Mouse (Mus musculus): Measurements from ENCODE around the gene Arhgap44. TPM values are rescaled to one million over a fixed set of nuclear protein-coding genes. Genes with fewer than 3 reads are reported as not detected.

Gene Arhgap44
- polyA plus RNA-seq, 1 experiment from 2014 or later, result 7.9 TPM

- H3K27ac ChIP-seq, result no peak overlapping the region
- WGBS, result 83% methylated on average over 5 of the region's 5 CpGs
- no peaks in the 10 kb centered on the region for H3K36me3 ChIP-seq
- H3K4me2 ChIP-seq (replicated peaks), result no peak overlapping the region
- no peak overlapping the region for H3K9ac ChIP-seq
- no peak overlapping the region for H3K4me3 ChIP-seq
- no peaks in the 10 kb centered on the region for H3K4me1 ChIP-seq
- no peaks in the 10 kb centered on the region for H3K9me3 ChIP-seq
- ATAC-seq (ENCODE audit: low FRiP score, low read depth), result no peak
- no peaks in the 10 kb centered on the region for H3K27me3 ChIP-seq (replicated peaks)
These were observed 134.7 kb downstream of the Arhgap44 start for GRCm38 (mm10) chr11:65028049-65028448.

GRCm38 (mm10) chr11:65022771-65023170, 140.0 kb downstream of the Arhgap44 start:
- Histone ChIP-seq H3K9me3 (no peaks in the 10 kb centered on the region), H3K4me1 (no peaks in the 10 kb centered on the region), H3K36me3 (no peaks in the 10 kb centered on the region), H3K4me2 (replicated peaks) (no peak overlapping the region), H3K9ac (no peak overlapping the region), H3K27me3 (replicated peaks) (no peaks in the 10 kb centered on the region), H3K4me3 (no peak overlapping the region), H3K27ac (no peak overlapping the region)
- ATAC-seq (ENCODE audit: low FRiP score, low read depth), result no peak
- WGBS, result 92% methylated on average over 11 of the region's 11 CpGs

GRCm38 (mm10) chr11:65020744-65021143, 142.0 kb downstream of the Arhgap44 start:
- Histone ChIP-seq H3K4me2 (replicated peaks) (no peak overlapping the region), H3K36me3 (no peaks in the 10 kb centered on the region), H3K27ac (no peak overlapping the region), H3K4me1 (no peaks in the 10 kb centered on the region), H3K4me3 (no peak overlapping the region), H3K27me3 (replicated peaks) (no peaks in the 10 kb centered on the region), H3K9ac (no peak overlapping the region), H3K9me3 (no peaks in the 10 kb centered on the region)
- WGBS, result 93% methylated on average over 4 of the region's 4 CpGs
- ATAC-seq (ENCODE audit: low FRiP score, low read depth), result no peak

GRCm38 (mm10) chr11:65016754-65017153, 146.0 kb downstream of the Arhgap44 start:
- no peaks in the 10 kb centered on the region for H3K9me3 ChIP-seq
- no peak overlapping the region for H3K4me3 ChIP-seq
- ATAC-seq (ENCODE audit: low FRiP score, low read depth), result no peak
- no peak overlapping the region for H3K4me2 ChIP-seq (replicated peaks)
- no peak overlapping the region for H3K27ac ChIP-seq
- no peaks in the 10 kb centered on the region for H3K27me3 ChIP-seq (replicated peaks)
- 0 out of 2 replicates have a peak, but pooled peaks cover under 1% of the 10 kb centered on the region for H3K36me3 ChIP-seq
- no peak overlapping the region for H3K9ac ChIP-seq
- no peaks in the 10 kb centered on the region for H3K4me1 ChIP-seq
- WGBS, result 93% methylated on average over 1 of the region's 1 CpGs

- Histone ChIP-seq H3K36me3 (peaks cover 3% of the 10 kb centered on the region; the same call in 1 of the 2 replicates), H3K9ac (no peak overlapping the region), H3K4me3 (no peak overlapping the region), H3K4me1 (no peaks in the 10 kb centered on the region), H3K9me3 (no peaks in the 10 kb centered on the region), H3K4me2 (replicated peaks) (no peak overlapping the region), H3K27me3 (replicated peaks) (no peaks in the 10 kb centered on the region), H3K27ac (no peak overlapping the region)
- ATAC-seq (ENCODE audit: low FRiP score, low read depth), result no peak
- 80% methylated on average over 6 of the region's 6 CpGs for WGBS
These were observed 148.9 kb downstream of the Arhgap44 start for GRCm38 (mm10) chr11:65013906-65014305.

GRCm38 (mm10) chr11:65006047-65006446, 156.7 kb downstream of the Arhgap44 start:
- H3K4me1 ChIP-seq, result no peaks in the 10 kb centered on the region
- 92% methylated on average over 4 of the region's 4 CpGs for WGBS

GRCm38 (mm10) chr11:65004836-65005235, 157.9 kb downstream of the Arhgap44 start:
- Histone ChIP-seq H3K27ac (no peak overlapping the region), H3K9me3 (no peaks in the 10 kb centered on the region), H3K4me3 (no peak overlapping the region), H3K4me1 (no peaks in the 10 kb centered on the region), H3K4me2 (replicated peaks) (no peak overlapping the region), H3K36me3 (peaks cover 48% of the 10 kb centered on the region), H3K9ac (no peak overlapping the region), H3K27me3 (replicated peaks) (no peaks in the 10 kb centered on the region)
- ATAC-seq (ENCODE audit: low FRiP score, low read depth), result no peak
- 90% methylated on average over 3 of the region's 3 CpGs for WGBS

More at GRCm38 (mm10) chr11:65006047-65006446, 156.7 kb downstream of the Arhgap44 start:
- Histone ChIP-seq H3K4me3 (no peak overlapping the region), H3K9ac (no peak overlapping the region), H3K9me3 (no peaks in the 10 kb centered on the region), H3K27me3 (replicated peaks) (no peaks in the 10 kb centered on the region), H3K4me2 (replicated peaks) (no peak overlapping the region), H3K27ac (no peak overlapping the region), H3K36me3 (peaks cover 36% of the 10 kb centered on the region)
- no peak for ATAC-seq (ENCODE audit: low FRiP score, low read depth)

- Histone ChIP-seq H3K27me3 (replicated peaks) (no peaks in the 10 kb centered on the region), H3K36me3 (peaks cover 61% of the 10 kb centered on the region), H3K9me3 (no peaks in the 10 kb centered on the region), H3K4me2 (replicated peaks) (no peak overlapping the region), H3K9ac (no peak overlapping the region), H3K4me1 (no peaks in the 10 kb centered on the region), H3K27ac (no peak overlapping the region), H3K4me3 (no peak overlapping the region)
- 88% methylated on average over 5 of the region's 5 CpGs for WGBS
- ATAC-seq (ENCODE audit: low FRiP score, low read depth), result no peak
These were observed 159.2 kb downstream of the Arhgap44 start for GRCm38 (mm10) chr11:65003611-65004010.

- ATAC-seq (ENCODE audit: low FRiP score, low read depth), result no peak
- WGBS, result 92% methylated on average over 14 of the region's 14 CpGs
- Histone ChIP-seq H3K27me3 (replicated peaks) (no peaks in the 10 kb centered on the region), H3K9ac (no peak overlapping the region), H3K9me3 (no peaks in the 10 kb centered on the region), H3K27ac (no peak overlapping the region), H3K4me1 (no peaks in the 10 kb centered on the region), H3K4me2 (replicated peaks) (no peak overlapping the region), H3K36me3 (peaks cover 80% of the 10 kb centered on the region), H3K4me3 (no peak overlapping the region)
These were observed 161.0 kb downstream of the Arhgap44 start for GRCm38 (mm10) chr11:65001729-65002128.

GRCm38 (mm10) chr11:64999685-65000084, 163.1 kb downstream of the Arhgap44 start:
- no peaks in the 10 kb centered on the region for H3K27me3 ChIP-seq (replicated peaks)
- ATAC-seq (ENCODE audit: low FRiP score, low read depth), result no peak
- peaks cover 86% of the 10 kb centered on the region for H3K36me3 ChIP-seq
- H3K9me3 ChIP-seq, result no peaks in the 10 kb centered on the region
- H3K4me2 ChIP-seq (replicated peaks), result no peak overlapping the region
- WGBS, result 89% methylated on average over 5 of the region's 5 CpGs
- no peak overlapping the region for H3K27ac ChIP-seq
- H3K4me3 ChIP-seq, result no peak overlapping the region
- no peaks in the 10 kb centered on the region for H3K4me1 ChIP-seq
- H3K9ac ChIP-seq, result no peak overlapping the region

- no peak overlapping the region for H3K4me2 ChIP-seq (replicated peaks)
- H3K9ac ChIP-seq, result no peak overlapping the region
- H3K36me3 ChIP-seq, result peaks cover 91% of the 10 kb centered on the region
- no peak overlapping the region for H3K27ac ChIP-seq
- WGBS, result 92% methylated on average over 3 of the region's 3 CpGs
- H3K27me3 ChIP-seq (replicated peaks), result no peaks in the 10 kb centered on the region
- no peak overlapping the region for H3K4me3 ChIP-seq
- H3K4me1 ChIP-seq, result no peaks in the 10 kb centered on the region
- ATAC-seq (ENCODE audit: low FRiP score, low read depth), result no peak
- H3K9me3 ChIP-seq, result no peaks in the 10 kb centered on the region
These were observed 164.3 kb downstream of the Arhgap44 start for GRCm38 (mm10) chr11:64998439-64998838.

- no peak overlapping the region for H3K4me2 ChIP-seq (replicated peaks)
- H3K4me1 ChIP-seq, result no peaks in the 10 kb centered on the region
- H3K27ac ChIP-seq, result no peak overlapping the region
- H3K9ac ChIP-seq, result no peak overlapping the region
- H3K36me3 ChIP-seq, result peaks cover 85% of the 10 kb centered on the region
- no peak for ATAC-seq (ENCODE audit: low FRiP score, low read depth)
- H3K4me3 ChIP-seq, result no peak overlapping the region
- H3K27me3 ChIP-seq (replicated peaks), result no peaks in the 10 kb centered on the region
- no peaks in the 10 kb centered on the region for H3K9me3 ChIP-seq
- WGBS, result 92% methylated on average over 2 of the region's 2 CpGs
These were observed 174.2 kb downstream of the Arhgap44 start for GRCm38 (mm10) chr11:64988556-64988955.

GRCm38 (mm10) chr11:64979489-64979845, 183.3 kb downstream of the Arhgap44 start:
- 13% methylated on average over 9 of the region's 9 CpGs for WGBS
- H3K4me1 ChIP-seq, result peaks cover 18% of the 10 kb centered on the region
- ATAC-seq (ENCODE audit: low FRiP score, low read depth), result no peak; the same call in 1 of the 2 replicates
- no peaks in the 10 kb centered on the region for H3K9me3 ChIP-seq
- no peak overlapping the region for H3K27ac ChIP-seq
- peak overlapping the region; percentile 88 for H3K4me2 ChIP-seq (replicated peaks)
- H3K4me3 ChIP-seq, result peak overlapping the region; percentile 90
- H3K9ac ChIP-seq, result peak overlapping the region; percentile 78
- peaks cover 32% of the 10 kb centered on the region for H3K36me3 ChIP-seq
- no peaks in the 10 kb centered on the region for H3K27me3 ChIP-seq (replicated peaks)

All from neural tube, embryonic 12.5 days (tissue).